Mouse (Mus musculus) frontal cortex, postnatal 36 days (tissue): Measurements from ENCODE around the gene Itpka.
"Not testable (repeated sequence)": the region's sequence is repeated elsewhere in the genome, so short reads cannot be mapped to it uniquely, and the experiment has no call there.

Experiments used
- DNase-seq, 2 experiments: peaks; one replicate each; pipeline ENCODE4 v3.0.0; 2022; ENCODE audit warnings: low spot score in 2 of 2

Gene Itpka

GRCm38 (mm10) chr2:119741581-119742411, at the start of gene Itpka:
Itpka (plus strand) TSS chr2:119742337.
- no peak for DNase-seq

- no peak for DNase-seq
These were observed 47.3 kb upstream of the Itpka start for GRCm38 (mm10) chr2:119694826-119695225.

DNA sequence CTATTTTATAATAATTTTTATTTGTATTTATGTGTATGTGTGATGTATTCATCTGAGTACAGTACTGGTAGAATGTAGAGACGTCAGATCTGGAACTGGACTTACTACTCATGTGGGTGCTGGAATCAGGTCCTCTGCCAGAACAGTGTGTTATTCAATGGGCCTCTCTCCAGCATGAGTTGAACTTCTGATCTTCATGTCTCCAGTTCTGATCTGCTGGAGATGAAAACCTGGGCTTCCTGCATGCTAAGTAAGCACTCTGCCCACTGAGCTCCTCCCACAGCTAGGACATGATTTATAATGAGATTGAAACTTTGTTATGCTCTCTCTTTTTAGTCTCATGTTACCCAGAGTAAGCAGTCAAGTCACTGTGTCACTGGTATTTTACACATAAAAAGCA, 46.0 kb upstream of the Itpka start:
- no peak for DNase-seq

GRCm38 (mm10) chr2:119698472-119698871, 43.7 kb upstream of the Itpka start:
- DNase-seq = no peak

GRCm38 (mm10) chr2:119699962-119700361, 42.2 kb upstream of the Itpka start:
- no peak for DNase-seq

GRCm38 (mm10) chr2:119703171-119703570, 39.0 kb upstream of the Itpka start:
- DNase-seq = no peak

DNA sequence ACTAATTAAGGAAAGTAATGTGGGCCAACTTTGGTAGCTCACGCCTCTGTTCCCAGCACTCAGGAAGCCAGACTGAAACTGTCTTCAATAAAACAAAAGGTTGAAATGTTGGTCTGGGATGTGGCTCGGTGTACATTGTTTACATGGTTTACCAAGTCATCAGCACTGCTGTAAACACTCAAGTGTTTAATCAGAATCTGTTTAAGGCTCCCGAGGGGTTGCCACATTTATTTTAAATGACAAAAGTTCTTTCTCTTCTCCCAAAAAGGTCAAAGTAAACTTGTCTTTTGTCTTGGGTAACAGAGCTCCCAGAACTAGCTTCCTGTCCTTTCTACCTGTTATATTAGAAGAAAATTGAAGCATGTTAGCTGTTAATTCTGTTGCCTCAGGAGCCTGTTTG, 34.5 kb upstream of the Itpka start:
- DNase-seq = no peak

DNA sequence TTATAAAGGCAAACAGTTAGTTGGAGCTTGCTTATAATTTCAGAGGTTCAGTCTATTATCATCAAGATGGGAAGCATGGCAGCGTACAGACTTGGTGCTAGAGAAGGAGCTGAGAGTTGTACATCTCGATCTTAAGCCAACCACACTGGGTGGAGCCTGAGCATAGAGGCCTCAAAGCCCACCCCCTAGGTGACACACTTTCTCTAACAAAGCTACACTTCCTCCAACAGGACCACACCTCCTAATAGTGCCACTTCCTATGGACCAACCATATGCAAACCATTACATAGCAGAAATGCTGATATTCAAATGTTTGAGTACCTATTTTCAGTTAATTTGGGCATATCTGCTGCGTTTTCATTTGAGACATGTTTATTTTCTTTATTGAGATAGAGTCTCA, 32.1 kb upstream of the Itpka start:
- no peak for DNase-seq

- DNase-seq = not testable (repeated sequence)
These were observed 26.3 kb upstream of the Itpka start for GRCm38 (mm10) chr2:119715868-119716267.

GRCm38 (mm10) chr2:119721070-119721469, 21.1 kb upstream of the Itpka start:
- DNase-seq = no peak

DNA sequence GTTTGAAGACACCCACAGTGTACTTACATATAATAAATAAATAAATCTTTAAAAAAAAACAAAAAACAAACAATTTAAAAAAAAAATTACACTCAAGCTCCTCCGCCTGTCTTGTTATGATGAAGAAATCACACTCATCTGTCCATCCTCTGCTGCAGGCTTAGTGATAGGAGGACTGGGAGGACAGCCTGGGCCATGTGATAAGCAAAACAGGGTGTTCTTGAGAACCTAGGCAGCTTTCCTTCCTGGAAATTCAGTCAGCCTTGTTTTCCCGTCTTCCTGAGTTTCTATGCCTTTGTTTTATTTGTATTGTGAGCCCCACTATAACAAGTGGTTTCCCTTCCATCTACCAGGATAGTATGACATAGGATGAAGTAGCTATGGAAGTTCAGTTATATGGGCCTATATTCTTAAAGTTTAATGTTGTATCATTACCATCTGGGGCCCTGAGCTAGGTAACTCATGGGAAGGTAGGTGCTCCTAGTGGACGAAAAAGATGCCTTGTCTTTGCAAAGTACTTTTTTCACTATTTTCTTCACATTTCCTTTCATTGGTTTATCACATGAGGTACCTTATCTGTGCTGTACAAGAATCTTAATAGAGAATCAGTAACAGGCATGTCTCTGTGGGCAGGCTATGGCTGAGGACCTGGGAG, 14.2 kb upstream of the Itpka start:
- DNase-seq = no peak

GRCm38 (mm10) chr2:119730735-119731134, 11.4 kb upstream of the Itpka start:
- no peak for DNase-seq

DNA sequence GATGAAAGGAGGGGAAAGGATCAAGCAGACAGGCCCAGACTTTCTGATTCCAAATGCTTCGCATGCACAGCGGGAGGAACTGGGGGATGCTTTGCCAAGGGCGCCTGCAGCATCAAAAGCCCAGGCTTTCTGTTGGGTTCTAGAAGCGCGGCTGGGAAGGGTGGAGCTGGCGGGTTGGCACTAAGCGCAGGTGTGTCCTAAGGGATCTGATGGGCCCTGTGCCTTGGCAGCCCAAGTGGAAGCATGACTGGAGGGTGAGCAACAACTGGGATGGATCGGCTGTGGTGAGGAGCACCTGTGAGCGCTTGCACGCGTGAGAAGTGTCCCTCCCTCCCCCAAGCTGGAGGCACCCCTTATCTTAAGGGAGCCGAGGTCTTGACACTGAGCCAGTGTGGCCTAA, 5.0 kb upstream of the Itpka start:
- no peak for DNase-seq

GRCm38 (mm10) chr2:119740567-119740966, 1.6 kb upstream of the Itpka start:
- no peak for DNase-seq

DNA sequence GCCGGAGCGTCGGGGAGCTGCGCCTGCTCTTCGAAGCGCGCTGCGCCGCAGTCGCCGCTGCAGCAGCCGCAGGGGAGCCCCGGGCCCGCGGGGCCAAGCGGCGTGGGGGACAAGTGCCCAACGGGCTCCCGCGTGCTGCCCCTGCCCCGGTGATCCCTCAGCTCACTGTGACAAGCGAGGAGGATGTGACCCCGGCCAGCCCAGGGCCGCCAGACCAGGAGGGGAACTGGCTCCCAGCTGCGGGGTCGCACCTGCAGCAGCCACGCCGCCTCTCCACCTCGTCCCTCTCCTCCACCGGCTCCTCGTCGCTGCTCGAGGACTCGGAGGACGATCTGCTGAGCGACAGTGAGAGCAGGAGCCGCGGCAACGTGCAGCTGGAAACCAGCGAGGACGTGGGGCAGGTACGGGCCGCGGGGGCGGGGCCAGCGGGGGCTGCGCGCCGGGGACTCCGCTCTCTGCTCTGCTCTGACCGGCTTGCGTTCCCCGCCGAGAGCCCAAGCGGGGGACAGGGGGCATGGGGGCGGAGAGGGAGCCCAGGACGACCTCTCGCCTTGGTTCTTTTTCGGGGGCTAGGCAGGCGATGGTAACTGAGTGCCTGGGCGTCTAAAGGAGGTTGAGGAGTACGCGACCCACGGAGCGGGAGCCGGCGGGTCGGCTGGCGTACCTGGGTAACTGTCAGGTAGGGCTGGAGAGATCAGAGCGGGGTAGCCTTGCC, 481 bp downstream of the Itpka start:
- DNase-seq = peak in 1 of 2 experiments; percentile 65

DNA sequence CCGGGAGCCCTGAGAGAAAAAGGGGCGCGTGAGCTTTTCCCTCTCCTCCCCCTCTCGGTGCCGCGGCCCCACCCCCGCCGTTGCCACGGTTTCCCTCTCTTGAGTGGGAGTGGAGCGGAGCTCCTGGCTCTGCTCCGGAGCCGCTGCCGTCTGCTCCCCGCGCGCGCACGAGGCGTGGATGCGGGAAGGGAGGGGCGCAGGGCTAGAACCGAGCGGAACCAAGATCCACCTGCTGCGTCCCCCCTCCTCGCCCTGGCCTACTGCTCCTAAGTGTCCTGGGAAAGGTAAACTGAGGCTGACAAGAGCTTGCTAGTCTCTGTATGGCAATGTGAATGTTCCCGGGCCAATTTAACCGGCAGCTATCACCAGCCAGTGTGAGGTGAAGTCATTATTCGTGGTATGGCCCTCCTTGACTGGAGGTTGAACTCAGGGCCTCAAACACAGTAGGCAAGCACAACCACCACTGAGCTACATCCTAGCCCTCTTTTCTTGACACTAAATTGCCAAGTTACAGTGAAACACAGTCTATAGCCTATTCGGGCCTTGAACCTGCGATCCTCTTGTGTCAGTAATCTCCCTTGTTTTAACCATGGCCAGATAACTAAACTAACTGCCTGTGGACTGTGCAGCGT, 1.2 kb downstream of the Itpka start:
- DNase-seq = peak; percentile 70 to 74

DNA sequence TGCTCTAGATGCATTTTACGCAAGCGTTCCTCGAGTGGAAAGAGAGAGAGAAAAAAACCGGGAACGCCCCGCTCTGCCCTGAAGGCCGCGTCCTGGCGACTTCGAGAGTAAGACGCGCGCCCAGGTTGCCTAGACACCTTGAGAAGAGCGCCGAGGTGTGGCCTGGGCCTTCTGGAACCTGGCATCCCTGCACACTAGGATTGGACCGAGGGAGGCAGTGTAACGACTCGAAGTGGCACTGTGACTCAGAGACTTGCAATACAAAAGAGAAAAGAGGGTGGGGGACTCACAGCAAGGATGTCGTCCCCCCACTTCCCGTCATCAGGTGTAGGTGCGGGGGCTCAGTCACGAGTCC, 1.6 kb downstream of the Itpka start:
- DNase-seq = no peak

DNA sequence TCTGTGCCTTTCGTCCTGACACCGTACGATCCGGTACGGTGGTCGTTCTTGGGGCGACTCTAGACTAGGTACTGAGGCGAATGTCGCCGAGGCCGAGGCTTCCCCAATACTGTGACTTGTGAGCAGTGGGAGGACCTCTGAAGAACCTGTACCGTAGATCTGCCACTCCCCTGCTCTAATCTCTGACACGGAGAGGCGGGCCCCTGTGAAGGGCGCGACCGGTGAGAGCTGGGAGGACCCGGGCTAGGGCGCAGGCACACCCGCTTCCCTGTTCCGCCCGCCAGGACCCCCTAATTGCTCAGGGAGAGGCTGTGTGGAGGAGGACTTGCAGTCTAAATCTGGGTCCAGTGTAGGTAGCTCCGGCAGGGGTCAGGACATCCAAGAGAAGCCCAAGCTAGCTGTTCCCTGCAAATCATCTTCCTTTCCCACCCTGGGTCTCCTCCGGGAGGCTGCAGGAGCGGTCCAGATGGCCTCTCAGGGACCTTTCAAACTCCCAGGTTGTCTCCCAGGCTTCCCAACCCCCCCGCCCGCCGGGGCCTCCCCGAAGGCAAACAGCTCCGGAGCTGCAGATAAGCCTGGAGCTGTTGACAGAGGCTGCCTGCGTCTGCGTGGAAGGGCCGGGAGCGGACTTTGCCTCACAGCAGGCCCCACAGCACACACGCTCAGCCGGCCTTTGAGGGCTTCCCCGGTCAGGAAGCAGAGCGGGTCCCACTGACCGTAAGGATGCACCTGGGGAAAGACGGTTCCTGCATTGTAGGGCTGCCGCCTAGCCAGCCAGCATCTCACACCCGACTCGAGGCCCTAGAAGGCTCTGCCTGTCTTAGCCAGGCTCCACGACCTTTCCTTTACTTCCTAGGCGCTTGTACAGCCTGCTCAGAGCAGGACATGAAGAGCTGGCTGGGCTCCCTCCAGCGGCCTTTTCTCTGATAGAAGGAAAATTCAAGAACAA, 2.3 kb downstream of the Itpka start:
- DNase-seq = no peak

GRCm38 (mm10) chr2:119745281-119745680, 3.1 kb downstream of the Itpka start:
- DNase-seq = no peak

DNA sequence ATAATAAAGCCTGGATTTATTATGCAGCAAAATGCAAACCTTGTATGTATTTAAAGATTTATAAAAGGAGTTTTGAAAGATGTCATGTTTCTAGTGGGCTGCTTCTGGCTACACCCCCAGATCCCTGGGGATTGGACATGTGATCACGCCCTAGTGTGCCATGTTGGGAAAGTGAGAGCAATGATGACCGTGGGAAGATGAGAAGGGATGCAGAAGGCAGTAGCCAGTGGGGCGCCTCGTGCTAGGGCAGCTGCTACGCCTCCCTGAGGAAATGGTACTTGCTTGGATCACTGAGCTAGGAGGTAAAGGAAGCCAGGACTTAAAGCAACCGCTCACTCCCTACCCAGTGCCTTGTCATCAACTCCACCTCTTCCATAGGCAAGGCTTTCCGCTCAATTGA, 5.4 kb downstream of the Itpka start:
- DNase-seq = peak; percentile 73 to 86

DNA sequence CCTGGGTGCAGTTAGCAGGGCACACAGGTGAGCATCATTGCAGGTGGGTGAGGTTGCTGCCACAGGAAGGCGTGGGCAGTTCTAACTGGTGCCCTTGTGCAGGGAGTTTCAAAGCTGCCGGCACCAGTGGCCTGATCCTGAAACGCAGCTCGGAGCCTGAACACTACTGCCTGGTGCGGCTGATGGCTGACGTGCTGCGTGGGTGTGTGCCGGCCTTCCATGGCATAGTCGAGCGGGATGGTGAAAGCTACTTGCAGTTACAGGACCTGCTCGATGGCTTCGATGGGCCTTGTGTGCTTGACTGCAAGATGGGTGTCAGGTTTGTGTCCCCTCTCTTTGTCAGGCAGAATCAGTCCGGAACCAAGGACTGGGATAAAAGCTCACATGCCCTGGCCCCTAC, 7.1 kb downstream of the Itpka start:
- no peak for DNase-seq
